8 mouse cellular contexts compared by ENCODE assay signal in the genomic region with DNA sequence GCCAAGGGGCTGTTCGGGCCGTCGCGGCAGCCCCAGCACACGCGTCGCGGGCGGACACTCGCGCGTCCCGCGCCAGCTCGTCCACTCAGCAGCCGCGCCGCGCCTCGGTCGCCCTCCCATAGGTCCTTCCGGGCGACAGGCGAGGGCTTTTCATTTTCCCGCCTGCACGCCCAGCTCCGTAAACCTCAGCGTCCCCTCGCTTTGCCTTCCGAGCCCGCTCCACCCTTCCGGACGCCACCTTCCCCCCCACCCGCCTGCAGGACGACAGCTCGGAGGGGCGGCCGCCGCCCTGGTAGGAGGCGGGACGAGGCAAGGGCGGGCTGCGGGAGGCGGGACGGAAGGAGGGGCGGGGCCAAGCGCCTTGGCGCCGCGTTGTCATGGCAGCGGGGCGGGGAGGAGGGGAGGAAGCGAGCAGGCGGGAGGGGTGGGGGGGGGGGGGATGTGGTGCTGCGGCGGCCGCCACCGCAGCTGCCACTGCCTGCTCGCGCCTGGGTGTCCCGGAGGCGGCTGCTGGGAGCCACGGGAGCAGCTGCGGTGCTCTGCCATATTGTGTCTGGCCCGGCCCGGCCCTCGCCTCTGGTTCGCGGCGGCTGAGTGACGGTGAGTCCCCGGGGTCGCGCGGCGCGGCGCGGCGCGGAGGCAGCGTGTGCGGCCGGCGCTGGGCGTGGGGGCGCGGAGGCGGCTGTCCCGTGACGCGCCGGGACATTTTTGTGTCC. TPM values are rescaled to one million over a fixed set of nuclear protein-coding genes. Genes with fewer than 3 reads are reported as not detected.
DNase-seq lines count a peak whose midpoint lies in the region; ATAC-seq and TF ChIP-seq lines count a peak whose summit lies in the region.

Gene Foxn2 (plus strand): TSS at position 427 of the 716 bp plus-strand sequence.

- TF ChIP-seq CTCF in cortical plate, adult 2 months (IDR thresholded peaks at IDR 0.05; ENCODE audit: extremely low read depth, insufficient read depth, low read length), result no peak

- H3K4me3 ChIP-seq in cortical plate, adult 2 months (ENCODE audit: insufficient read depth, low read length), result peak within 1 kb of the TSS; percentile 58

- peak within 1 kb of the TSS; percentile 96 for H3K27ac ChIP-seq in cortical plate, adult 2 months (ENCODE audit: insufficient read depth, low read length)

- peak; percentile 97 for DNase-seq in gastrocnemius, postnatal 10 days
- peak; percentile 78 to 97 for DNase-seq in left cerebral cortex, postnatal 10 days (ENCODE audit: extremely low spot score in 1 of 2, low spot score in 2 of 2)
- DNase-seq in right cerebral cortex, postnatal 25 days, result peak; percentile 92
- peak; percentile 94 to 98 for DNase-seq in urinary bladder, postnatal 4 days (ENCODE audit: low spot score in 2 of 2)

- intact Hi-C loops in left cerebral cortex, postnatal 10 days (cut with DNase I), result loop anchor here (2.0 to 5.0 kb wide), 3 partner anchors 52 to 184 kb away; no protein-coding TSS in a partner anchor

- peak; percentile 73 for ATAC-seq in activated CD4-positive, CD25-positive, alpha-beta regulatory T cell, adult 4 months
- peak; percentile 74 for ATAC-seq in inflammation-experienced regulatory T-cells, adult 6 months
- ATAC-seq in megakaryocyte-erythroid progenitor cell, adult 5-6 weeks (replicated peaks; ENCODE audit: low FRiP score, low TSS enrichment, poor library complexity, severe bottlenecking), result peak; percentile 89

- no peak for TF ChIP-seq POLR2A in cortical plate, adult 2 months (IDR thresholded peaks at IDR 0.05; ENCODE audit: extremely low read depth, insufficient read depth, low read length)

- H3K4me1 ChIP-seq in cortical plate, adult 2 months (ENCODE audit: control insufficient read depth, insufficient read depth, low read length), result no peaks in the 10 kb centered on the region

RNA-seq across cellular contexts. Expression of gene Foxn2, which starts in this region (rescaled TPM):
- polyA plus RNA-seq in activated CD4-positive, CD25-positive, alpha-beta regulatory T cell, adult 4 months (2017; shearing (Covaris generic)), result 10 to 100 TPM; 34.0 to 36.1 TPM
- 8.0 and 8.2 TPM in 2 replicates for polyA plus RNA-seq in cortical plate, adult 2 months (2012; rRNA removed)
- 10 to 100 TPM; 17.5 to 19.4 TPM for total RNA-seq in gastrocnemius, postnatal 10 days (2021)
- polyA plus RNA-seq in inflammation-experienced regulatory T-cells, adult 6 months (2017; shearing (Covaris generic)), result 10 to 100 TPM; 36.0 to 43.5 (median 43.0) TPM
- 10 to 100 TPM in 1 of 2 experiments, 1 to 10 TPM in 1; 9.0 to 11.0 TPM for total RNA-seq in left cerebral cortex, postnatal 10 days (2021)
- 28.1 and 28.9 TPM in 2 replicates for total RNA-seq in megakaryocyte-erythroid progenitor cell, adult 5-6 weeks (2014; fragmentation: Nextera tagmentation)
- total RNA-seq in megakaryocyte-erythroid progenitor cell, adult 5-6 weeks (2017), result 34.3 and 40.1 TPM in 2 replicates

Comparison
In these comparisons a context has a peak if more than half of its experiments do, and no peak if none do; other contexts are left out.
1. Peak in every context shown above with its lines: DNase-seq, ATAC-seq, H3K4me3 ChIP-seq and H3K27ac ChIP-seq.